Mouse (Mus musculus) heart, adult 9 months (tissue): Measurements from ENCODE around the gene Sowahc.
A peak's percentile ranks its signal among the peaks of the same experiment; 100 is the strongest.

Source experiments
- DNase-seq, 2 experiments: peaks; one replicate each; pipeline ENCODE4 v3.0.0; 2022; ENCODE audit warnings: low spot score in 2 of 2

The Sowahc gene

GRCm38 (mm10) chr10:59253541-59254079 is 31.9 kb downstream of the Sowahc start:
- no peak for DNase-seq

GRCm38 (mm10) chr10:59256533-59256932 is 34.8 kb downstream of the Sowahc start:
- DNase-seq = no peak

GRCm38 (mm10) chr10:59259572-59259971 is 37.8 kb downstream of the Sowahc start:
- no peak for DNase-seq

- DNase-seq = no peak
Observed at GRCm38 (mm10) chr10:59261603-59262002, 39.9 kb downstream of the Sowahc start.

- DNase-seq = no peak
Observed at GRCm38 (mm10) chr10:59262021-59262420, 40.3 kb downstream of the Sowahc start.

GRCm38 (mm10) chr10:59262979-59263378 is 41.2 kb downstream of the Sowahc start:
- no peak for DNase-seq

- DNase-seq = peak; percentile 8 to 11
Observed at GRCm38 (mm10) chr10:59265067-59265466, 43.3 kb downstream of the Sowahc start.

GRCm38 (mm10) chr10:59265674-59266073 is 43.9 kb downstream of the Sowahc start:
- no peak for DNase-seq

- peak; percentile 29 to 30 for DNase-seq
Observed at GRCm38 (mm10) chr10:59266097-59266496, 44.3 kb downstream of the Sowahc start.

GRCm38 (mm10) chr10:59267275-59267674 is 45.5 kb downstream of the Sowahc start:
- DNase-seq = no peak

GRCm38 (mm10) chr10:59268109-59268508 is 46.4 kb downstream of the Sowahc start:
- DNase-seq = no peak

GRCm38 (mm10) chr10:59268754-59269153 is 47.0 kb downstream of the Sowahc start:
- DNase-seq = no peak

- DNase-seq = no peak
Observed at GRCm38 (mm10) chr10:59275745-59276144, 54.0 kb downstream of the Sowahc start.
